Mouse (Mus musculus) olfactory bulb, adult 2 months (tissue): ENCODE measurements at regions not wholly inside any gene's neighbourhood (a gene's known extent, or its start where the extent isn't known, plus 50 kb on each side); places are given as distances from the start of the nearest gene placed in this dataset.

ENCODE experiments used
- H3K27ac ChIP-seq: fragments of 200-500 bp; 2 replicates; pipeline ENCODE4 v1.5.1; 2012; ENCODE audit warnings: low read depth, low read length; ENCODE audit not compliant: insufficient read depth
- H3K4me1 ChIP-seq: fragments of 200-500 bp; 2 replicates; pipeline ENCODE4 v1.6.1; 2012; ENCODE audit warnings: low read length; ENCODE audit not compliant: control insufficient read depth, insufficient read depth
- H3K4me3 ChIP-seq: fragments of 200-500 bp; 2 replicates; pipeline ENCODE4 v1.5.1; 2012; ENCODE audit warnings: mild to moderate bottlenecking, low read depth, low read length, moderate library complexity; ENCODE audit not compliant: insufficient read depth
- CTCF ChIP-seq: fragments of 200-500 bp; IDR thresholded peaks from 2 replicates; pipeline ENCODE4 v1.5.1; 2012; ENCODE audit warnings: low read depth, mild to moderate bottlenecking, low read length, moderate library complexity; ENCODE audit not compliant: insufficient read depth
- POLR2A ChIP-seq: fragments of 200-500 bp; IDR thresholded peaks from 2 replicates; pipeline ENCODE4 v1.6.1; 2012; ENCODE audit warnings: mild to moderate bottlenecking, low read depth, low read length, moderate library complexity; ENCODE audit not compliant: insufficient read depth
- WGBS: fragments of 180-500 bp; shearing (Covaris S2); methylation state at CpG from one replicate; pipeline ENCODE4 v1.1.7; 2018; 5-methylcytosine and 5-hydroxymethylcytosine counted together

DNA sequence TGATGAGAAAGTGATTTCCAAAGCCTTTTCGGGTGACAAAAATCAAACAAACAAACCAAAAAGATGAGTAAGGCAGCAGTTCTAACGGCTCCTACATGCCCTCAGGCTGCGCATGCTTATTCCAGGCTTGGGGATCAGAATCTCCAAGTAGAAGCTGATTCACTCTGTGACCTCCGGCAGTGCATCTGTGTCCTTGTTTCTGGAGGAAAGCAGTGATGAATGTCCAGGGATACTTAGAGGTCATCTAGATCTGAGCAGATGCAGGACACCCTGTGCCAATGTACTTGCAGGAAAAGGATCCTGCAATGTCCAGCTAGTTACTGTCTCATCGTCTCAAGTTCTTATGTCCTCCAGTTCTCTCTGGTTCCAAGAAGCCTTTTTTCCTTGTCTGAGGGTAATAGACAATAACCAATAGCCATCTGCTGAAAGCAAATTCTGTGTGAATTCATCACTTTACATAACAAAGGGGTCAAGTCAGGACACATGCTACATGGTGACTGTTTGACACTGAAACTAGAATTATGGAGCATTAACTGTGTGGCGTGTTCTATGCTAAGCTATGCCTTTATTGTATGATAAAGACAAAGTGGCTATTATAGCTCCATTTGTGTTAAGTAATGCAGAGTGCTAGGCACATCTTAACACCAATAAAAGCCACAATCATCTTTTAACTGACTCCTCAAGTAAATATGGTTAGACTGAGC lies 143.6 kb upstream of the Gm9747 start:
- no peak overlapping the region for H3K27ac ChIP-seq
- 68% methylated on average over 6 of the region's 6 CpGs for WGBS
- no peak overlapping the region for H3K4me3 ChIP-seq
- no peaks in the 10 kb centered on the region for H3K4me1 ChIP-seq
- TF ChIP-seq POLR2A (no peak), CTCF (no peak)

DNA sequence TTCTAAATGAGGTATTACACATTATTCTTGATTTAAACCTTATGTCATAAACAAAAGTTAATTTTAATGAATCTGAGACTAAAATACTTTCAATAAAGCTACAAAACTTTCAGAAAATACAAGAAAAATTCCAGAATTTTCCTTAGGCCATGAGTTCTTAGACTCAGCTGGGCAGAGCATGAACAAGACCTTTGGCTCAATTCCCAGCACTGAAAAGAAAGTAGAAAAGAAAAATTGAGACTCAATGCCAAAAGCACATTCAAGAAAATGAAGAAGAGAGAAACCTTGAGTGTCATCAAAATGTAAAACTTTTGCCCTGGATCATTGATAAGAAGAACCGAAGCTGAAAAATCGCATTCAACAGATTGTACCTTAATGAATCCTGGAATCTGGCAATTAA lies 137.8 kb upstream of the Gm9747 start:
- no peak overlapping the region for H3K27ac ChIP-seq
- WGBS: 89% methylated on average over 2 of the region's 2 CpGs
- TF ChIP-seq CTCF (no peak), POLR2A (no peak)
- no peaks in the 10 kb centered on the region for H3K4me1 ChIP-seq
- no peak overlapping the region for H3K4me3 ChIP-seq

DNA sequence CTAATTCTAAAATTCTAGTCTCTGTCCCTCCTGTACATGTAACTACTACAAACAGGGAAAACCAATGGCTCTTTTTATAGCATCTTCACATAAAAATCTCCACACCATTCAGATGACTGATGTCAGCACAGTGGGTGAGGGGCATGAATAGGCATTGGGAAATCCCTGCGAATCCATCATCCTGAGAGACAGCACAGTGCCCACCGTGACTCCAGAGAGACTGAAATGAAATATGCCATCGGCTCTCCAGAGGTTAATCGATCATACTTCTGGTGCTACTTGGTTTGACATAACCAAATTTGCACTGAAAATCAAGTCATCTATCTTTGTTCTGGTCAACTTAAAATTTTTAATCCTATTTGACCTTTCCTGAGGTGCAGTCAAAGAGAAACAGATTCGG lies 126.2 kb upstream of the Gm9747 start:
- WGBS: 89% methylated on average over 5 of the region's 5 CpGs
- Histone ChIP-seq H3K4me3 (no peak overlapping the region), H3K4me1 (no peaks in the 10 kb centered on the region), H3K27ac (no peak overlapping the region)
- no peak for TF ChIP-seq POLR2A
- TF ChIP-seq CTCF: no peak

DNA sequence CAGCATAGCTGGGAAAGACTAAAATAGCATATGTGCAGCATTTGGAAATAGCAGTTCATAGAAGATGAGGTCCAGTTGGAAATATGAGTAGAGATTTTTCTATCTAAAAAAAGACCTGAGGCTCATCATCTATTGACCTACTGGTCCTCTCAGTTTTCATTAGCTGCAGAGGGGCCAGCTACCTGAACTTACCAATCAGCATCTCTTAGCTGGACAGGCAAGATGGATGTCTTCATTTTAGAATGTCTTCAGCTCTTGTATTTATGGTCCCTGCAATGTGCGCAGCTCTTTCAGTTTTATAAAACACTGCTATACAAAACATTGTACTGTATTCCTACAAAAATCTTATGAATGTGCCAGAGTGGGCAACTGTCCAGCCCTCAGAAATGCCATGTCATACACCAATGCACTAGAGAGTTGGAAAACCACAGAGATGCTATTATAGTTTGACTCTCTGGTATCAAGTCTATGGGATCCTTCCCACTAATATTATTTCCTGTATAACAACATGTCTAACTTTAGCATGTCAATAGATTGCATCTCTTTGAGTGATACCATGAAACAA lies 122.8 kb upstream of the Gm9747 start:
- H3K4me1 ChIP-seq: no peaks in the 10 kb centered on the region
- 93% methylated on average over 1 of the region's 1 CpGs for WGBS
- H3K27ac ChIP-seq: no peak overlapping the region
- TF ChIP-seq CTCF (no peak), POLR2A (no peak)
- H3K4me3 ChIP-seq: no peak overlapping the region

DNA sequence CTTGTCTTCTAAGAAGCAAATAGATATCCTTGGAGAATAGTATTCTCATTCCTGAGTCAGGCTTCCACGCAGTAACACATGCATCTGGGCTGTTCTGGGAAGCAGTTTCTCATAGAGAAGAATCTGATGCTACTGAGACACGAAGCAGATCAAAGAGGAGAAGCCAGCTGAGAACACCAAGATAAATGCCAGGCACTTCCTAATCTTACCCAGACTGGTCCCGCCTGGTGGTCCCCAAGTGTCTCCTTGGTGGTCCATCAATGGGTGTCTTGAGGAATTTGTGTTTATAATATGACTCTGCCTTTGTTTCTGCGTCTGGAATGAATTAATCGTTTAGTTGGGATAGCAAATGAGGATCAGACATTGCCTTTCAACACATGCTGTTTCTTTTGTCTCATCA lies 120.5 kb upstream of the Gm9747 start:
- no peaks in the 10 kb centered on the region for H3K4me1 ChIP-seq
- H3K4me3 ChIP-seq: no peak overlapping the region
- 54% methylated on average over 5 of the region's 5 CpGs for WGBS
- TF ChIP-seq POLR2A (no peak), CTCF (no peak)
- H3K27ac ChIP-seq: no peak overlapping the region

DNA sequence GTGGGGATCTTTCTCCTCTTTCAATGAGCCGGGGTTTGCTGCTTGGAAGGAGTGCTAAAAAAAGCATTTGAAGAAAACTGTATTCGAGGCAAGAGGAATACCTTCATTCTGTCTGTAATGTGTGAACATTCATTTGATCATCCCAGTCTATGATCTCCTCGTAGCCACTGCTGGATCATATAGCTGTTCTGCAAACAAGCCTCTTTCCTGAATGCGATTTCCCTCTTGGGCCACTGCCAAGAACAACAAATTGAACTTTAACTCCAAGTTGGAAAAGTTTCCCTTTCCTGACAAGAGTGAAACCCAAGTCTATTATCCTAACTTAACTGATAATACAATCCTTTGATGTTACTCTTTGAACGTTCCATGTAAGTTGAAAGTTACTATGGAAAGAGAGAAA lies 108.4 kb upstream of the Gm9747 start:
- 57% methylated on average over 5 of the region's 5 CpGs for WGBS
- TF ChIP-seq POLR2A (no peak), CTCF (no peak)
- Histone ChIP-seq H3K4me1 (no peaks in the 10 kb centered on the region), H3K27ac (no peak overlapping the region), H3K4me3 (no peak overlapping the region)

DNA sequence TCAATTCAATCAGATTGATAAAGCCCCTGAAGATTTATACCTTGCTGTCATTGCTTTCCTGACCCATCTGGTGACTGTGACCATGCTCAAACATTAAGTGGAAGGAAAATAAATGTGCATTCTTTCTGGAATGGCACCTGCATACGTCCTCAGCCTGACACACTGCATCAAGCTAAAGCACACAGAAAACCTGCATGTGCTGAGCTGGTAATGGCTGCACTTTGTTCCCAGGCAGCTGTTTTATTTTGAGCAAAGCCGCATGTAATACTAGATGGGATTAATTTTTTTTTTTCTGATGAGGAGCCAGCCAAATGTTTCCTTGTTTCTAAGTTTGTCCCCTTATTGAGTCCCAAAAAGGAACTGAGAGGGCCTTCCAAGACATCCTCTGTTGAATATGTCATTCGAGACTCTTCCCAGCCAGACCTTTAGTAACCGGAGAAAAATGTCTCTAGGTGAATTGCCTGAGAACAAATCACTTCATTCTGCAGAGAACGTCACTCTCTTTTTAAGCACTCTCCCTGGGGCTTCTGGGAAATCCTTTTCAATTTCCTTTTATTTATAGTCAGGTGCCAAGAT lies 103.1 kb upstream of the Gm9747 start:
- no peak for TF ChIP-seq POLR2A
- TF ChIP-seq CTCF: no peak
- H3K27ac ChIP-seq: no peak overlapping the region
- no peaks in the 10 kb centered on the region for H3K4me1 ChIP-seq
- WGBS: 51% methylated on average over 5 of the region's 5 CpGs
- no peak overlapping the region for H3K4me3 ChIP-seq

DNA sequence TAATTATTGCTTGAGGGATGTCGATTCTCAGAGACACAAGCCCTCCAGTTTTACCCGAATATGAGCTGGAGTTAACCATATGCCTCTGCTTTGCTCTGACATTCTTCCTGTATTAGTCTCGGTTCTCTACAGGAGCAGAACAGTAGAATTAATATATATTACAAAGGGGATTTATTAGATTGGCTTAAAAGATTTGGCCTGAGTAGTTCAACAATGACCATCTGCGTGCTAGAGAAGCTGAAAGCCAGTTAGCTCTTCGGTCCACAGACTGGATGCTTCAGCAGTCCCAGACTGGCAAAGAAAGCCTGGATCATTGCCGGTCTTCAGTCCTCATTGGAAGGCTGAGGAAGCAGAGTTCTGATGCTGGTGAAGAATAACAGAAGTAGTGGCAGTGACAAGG lies 100.4 kb upstream of the Gm9747 start:
- Histone ChIP-seq H3K4me1 (no peaks in the 10 kb centered on the region), H3K4me3 (no peak overlapping the region), H3K27ac (no peak overlapping the region)
- TF ChIP-seq CTCF (no peak), POLR2A (no peak)
- WGBS: 73% methylated on average over 6 of the region's 6 CpGs

DNA sequence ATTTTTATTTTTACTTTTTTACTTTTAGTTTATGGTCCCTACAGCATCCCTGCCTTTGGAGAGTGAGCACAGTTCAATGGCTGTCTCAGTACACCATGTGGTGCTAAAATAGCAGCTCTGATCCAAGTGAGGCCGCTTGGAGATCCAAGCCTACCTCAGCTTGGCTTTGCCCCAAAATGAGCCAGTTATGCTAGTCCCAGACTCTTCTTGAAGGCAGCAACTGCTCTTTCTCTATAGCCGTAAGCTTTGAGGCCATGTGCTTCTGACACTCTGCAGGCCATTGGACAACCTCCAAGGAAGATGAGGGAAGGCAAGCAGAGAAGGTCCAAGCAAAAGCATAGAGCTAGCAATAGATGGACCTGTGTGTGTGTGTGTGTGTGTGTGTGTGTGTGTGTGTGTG lies 98.0 kb upstream of the Gm9747 start:
- Histone ChIP-seq H3K27ac (no peak overlapping the region), H3K4me3 (no peak overlapping the region), H3K4me1 (no peaks in the 10 kb centered on the region)
- WGBS: 86% methylated on average over 2 of the region's 2 CpGs
- TF ChIP-seq CTCF (no peak), POLR2A (no peak)

DNA sequence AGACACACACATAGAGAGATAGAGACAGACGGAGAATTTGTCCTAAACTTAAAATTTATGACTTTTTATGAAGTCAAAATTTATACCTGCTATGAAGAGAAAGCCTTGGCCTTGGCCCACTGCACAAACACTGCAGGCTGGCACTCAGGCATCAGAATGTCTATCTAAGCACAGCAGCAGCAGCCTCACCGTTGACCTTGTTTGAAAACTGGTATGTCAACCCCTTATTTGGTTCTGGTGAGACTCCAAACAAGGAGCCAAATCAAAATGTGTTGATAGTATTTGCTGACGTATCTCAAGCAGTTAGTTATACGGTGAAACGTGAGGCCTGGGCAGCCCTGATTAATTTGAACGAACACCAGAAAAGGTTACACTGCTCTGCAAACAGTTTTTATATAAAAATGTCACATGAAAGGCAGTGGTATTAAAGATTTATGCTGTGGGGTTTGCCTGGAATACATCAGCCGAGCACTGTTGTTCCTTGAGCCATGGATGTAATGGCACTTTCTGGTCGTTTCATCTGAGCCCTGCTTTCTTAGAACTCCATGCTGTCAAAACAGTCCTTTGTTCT lies 97.1 kb upstream of the Gm9747 start:
- 82% methylated on average over 8 of the region's 8 CpGs for WGBS

More for the DNA sequence above, 97.1 kb upstream of the Gm9747 start:
- TF ChIP-seq POLR2A (no peak), CTCF (no peak)
- Histone ChIP-seq H3K4me1 (no peaks in the 10 kb centered on the region), H3K4me3 (no peak overlapping the region), H3K27ac (no peak overlapping the region)
